Mouse (Mus musculus): ENCODE data around the gene Ube2d3.

DNA sequence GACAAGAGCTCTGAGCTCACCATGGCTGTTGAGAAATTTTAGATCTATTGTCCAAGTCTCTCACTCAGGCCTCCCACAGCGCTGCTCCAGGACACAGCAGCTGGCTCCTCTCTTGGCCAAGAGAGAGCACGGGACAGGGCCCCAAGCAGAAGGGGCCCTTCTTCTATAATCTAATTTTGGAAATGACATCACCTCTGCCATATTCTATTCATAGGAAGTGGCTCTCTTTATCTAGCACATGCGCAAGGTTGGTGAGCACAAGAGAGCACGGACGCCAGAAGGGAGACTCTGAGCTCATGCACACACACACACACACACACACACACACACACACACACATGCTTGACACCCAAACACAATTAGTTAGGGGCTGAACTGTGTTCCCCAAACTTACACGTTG is 78.9 kb downstream of the Ube2d3 start:
- no peak for TF ChIP-seq CTCF (IDR thresholded peaks at IDR 0.05; ENCODE audit: low read depth, low read length)
- TF ChIP-seq POLR2A (IDR thresholded peaks at IDR 0.05; ENCODE audit: extremely low read depth, insufficient read depth, low read length): no peak
